Mouse (Mus musculus) myocyte (in vitro differentiated cells): ENCODE measurements at regions not wholly inside any gene's neighbourhood (a gene's known extent, or its start where the extent isn't known, plus 50 kb on each side); places are given as distances from the start of the nearest gene placed in this dataset.

ENCODE experiments used
- H3K27me3 ChIP-seq: one replicate; pipeline ENCODE4 v1.6.1; 2011; ENCODE audit not compliant: control insufficient read depth, insufficient read depth, insufficient read length
- H3K36me3 ChIP-seq: one replicate; pipeline ENCODE4 v1.6.1; 2011; ENCODE audit not compliant: control insufficient read depth, insufficient read depth
- H3K4me2 ChIP-seq: one replicate; pipeline ENCODE4 v1.6.1; 2011; ENCODE audit warnings: low read depth, control low read depth
- H3K4me3 ChIP-seq: one replicate; pipeline ENCODE4 v1.5.1; 2011; ENCODE audit warnings: mild to moderate bottlenecking, control low read depth, moderate library complexity
- H3K79me2 ChIP-seq: one replicate; pipeline ENCODE4 v1.6.1; 2011; ENCODE audit not compliant: control insufficient read depth, insufficient read depth
- H3ac ChIP-seq: one replicate; pipeline ENCODE4 v1.6.1; 2011; ENCODE audit not compliant: control insufficient read depth, insufficient read length
- CEBPB ChIP-seq: IDR thresholded peaks from 2 replicates; pipeline ENCODE4 v1.6.1; 2011; ENCODE audit warnings: mild to moderate bottlenecking, moderate library complexity; ENCODE audit not compliant: poor library complexity, insufficient read depth, severe bottlenecking
- E2F4 ChIP-seq: IDR thresholded peaks from one replicate; pipeline ENCODE4 v1.6.1; 2011; ENCODE audit warnings: mild to moderate bottlenecking, control low read depth, moderate library complexity; ENCODE audit not compliant: insufficient read depth
- MAX ChIP-seq: IDR thresholded peaks from one replicate; pipeline ENCODE4 v1.6.1; 2011; ENCODE audit warnings: low read depth, mild to moderate bottlenecking, control low read depth
- MYOD1 ChIP-seq, 3 experiments: IDR thresholded peaks; one replicate each; pipeline ENCODE4 v1.6.1; 2011; ENCODE audit warnings: control low read depth in 2 of 3, low read depth in 2 of 3, mild to moderate bottlenecking in 2 of 3, moderate library complexity in 1 of 3; ENCODE audit not compliant: insufficient read length in 2 of 3, control insufficient read depth in 1 of 3
- MYOG ChIP-seq, 3 experiments: IDR thresholded peaks; one replicate each; pipeline ENCODE4 v1.6.1; 2011; ENCODE audit warnings: control low read depth in 2 of 3, low read depth in 2 of 3, mild to moderate bottlenecking in 2 of 3; ENCODE audit not compliant: insufficient read length in 2 of 3, control insufficient read depth in 1 of 3, insufficient read depth in 1 of 3
- POLR2A ChIP-seq: IDR thresholded peaks from one replicate; pipeline ENCODE4 v1.6.1; 2011; ENCODE audit warnings: low read depth, mild to moderate bottlenecking, control low read depth, moderate library complexity; ENCODE audit not compliant: insufficient read length
- POLR2AphosphoS2 ChIP-seq: IDR thresholded peaks from one replicate; pipeline ENCODE4 v1.6.1; 2011; ENCODE audit warnings: low read depth, control low read depth; ENCODE audit not compliant: insufficient read length
- REST ChIP-seq: IDR thresholded peaks from one replicate; pipeline ENCODE4 v1.6.1; 2011; ENCODE audit warnings: mild to moderate bottlenecking, control low read depth, moderate library complexity; ENCODE audit not compliant: insufficient read depth, insufficient read length
- SRF ChIP-seq: IDR thresholded peaks from one replicate; pipeline ENCODE4 v1.6.1; 2011; ENCODE audit warnings: low read depth; ENCODE audit not compliant: control insufficient read depth, insufficient read length
- TCF12 ChIP-seq: IDR thresholded peaks from one replicate; pipeline ENCODE4 v1.6.1; 2011; ENCODE audit warnings: mild to moderate bottlenecking, control low read depth; ENCODE audit not compliant: poor library complexity, insufficient read depth, severe bottlenecking
- TCF3 ChIP-seq: IDR thresholded peaks from one replicate; pipeline ENCODE4 v1.6.1; 2011; ENCODE audit warnings: low read depth, control low read depth; ENCODE audit not compliant: insufficient read length
- USF1 ChIP-seq: IDR thresholded peaks from one replicate; pipeline ENCODE4 v1.6.1; 2011; ENCODE audit warnings: low read depth, mild to moderate bottlenecking, control low read depth, moderate library complexity

- Histone ChIP-seq H3ac (no peak overlapping the region), H3K36me3 (no peaks in the 10 kb centered on the region), H3K79me2 (no peaks in the 10 kb centered on the region), H3K4me2 (no peak overlapping the region), H3K27me3 (no peaks in the 10 kb centered on the region), H3K4me3 (no peak overlapping the region)
- TF ChIP-seq POLR2AphosphoS2 = no peak
- TF ChIP-seq USF1 = no peak
- TF ChIP-seq TCF3 = no peak
- TF ChIP-seq POLR2A = no peak
- TF ChIP-seq SRF = no peak
- no peak for TF ChIP-seq MYOD1 (IDR thresholded peaks at IDR 0.05; ENCODE audit: control insufficient read depth in 1 of 3, insufficient read length in 2 of 3, low read depth in 2 of 3)
- no peak for TF ChIP-seq E2F4
- TF ChIP-seq REST = no peak
- no peak for TF ChIP-seq MAX
- TF ChIP-seq TCF12 = no peak
- no peak for TF ChIP-seq CEBPB
- no peak for TF ChIP-seq MYOG (IDR thresholded peaks at IDR 0.05; ENCODE audit: control insufficient read depth in 1 of 3, insufficient read depth in 1 of 3, insufficient read length in 2 of 3, low read depth in 2 of 3)
Observed at GRCm38 (mm10) chr11:117538732-117539131, 54.6 kb downstream of the Gm11733 start.

DNA sequence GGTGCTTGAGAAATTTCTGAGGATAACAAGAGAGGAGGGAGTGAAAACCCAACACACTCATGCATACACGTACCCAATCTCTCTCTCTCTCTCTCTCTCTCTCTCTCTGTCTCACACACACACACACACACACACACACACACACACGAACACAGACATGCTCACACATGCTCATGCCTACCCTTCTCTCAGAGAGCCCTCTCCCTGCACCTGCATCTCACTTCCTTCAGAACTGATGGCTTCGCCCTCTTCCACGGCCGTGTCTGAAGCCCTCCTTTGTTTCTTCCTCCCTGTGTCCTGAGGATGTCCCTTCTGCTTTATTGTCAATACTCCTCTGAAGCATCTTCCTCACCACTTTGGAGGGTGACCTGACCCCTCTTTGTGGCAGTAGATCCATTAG, 56.4 kb downstream of the Gm11733 start:
- no peaks in the 10 kb centered on the region for H3K36me3 ChIP-seq
- TF ChIP-seq POLR2A (no peak), POLR2AphosphoS2 (no peak), USF1 (no peak), CEBPB (no peak), E2F4 (no peak)
- H3K4me3 ChIP-seq = no peak overlapping the region
- H3K27me3 ChIP-seq = no peaks in the 10 kb centered on the region
- H3K79me2 ChIP-seq = no peaks in the 10 kb centered on the region
- H3ac ChIP-seq = no peak overlapping the region
- no peak overlapping the region for H3K4me2 ChIP-seq

GRCm38 (mm10) chr11:117541205-117541884, 57.2 kb downstream of the Gm11733 start:
- H3K4me3 ChIP-seq = no peak overlapping the region
- no peaks in the 10 kb centered on the region for H3K36me3 ChIP-seq
- no peaks in the 10 kb centered on the region for H3K79me2 ChIP-seq
- no peak for TF ChIP-seq POLR2AphosphoS2
- no peak for TF ChIP-seq TCF12
- no peak for TF ChIP-seq MYOG (IDR thresholded peaks at IDR 0.05; ENCODE audit: control insufficient read depth in 1 of 3, insufficient read depth in 1 of 3, insufficient read length in 2 of 3, low read depth in 2 of 3)
- TF ChIP-seq USF1 = no peak
- no peak for TF ChIP-seq TCF3
- TF ChIP-seq MYOD1 (IDR thresholded peaks at IDR 0.05; ENCODE audit: control insufficient read depth in 1 of 3, insufficient read length in 2 of 3, low read depth in 2 of 3) = no peak
- TF ChIP-seq E2F4 = no peak
- TF ChIP-seq REST = no peak
- no peak overlapping the region for H3ac ChIP-seq
- no peak overlapping the region for H3K4me2 ChIP-seq
- H3K27me3 ChIP-seq = no peaks in the 10 kb centered on the region

- no peak overlapping the region for H3K4me3 ChIP-seq
- no peak overlapping the region for H3K4me2 ChIP-seq
- TF ChIP-seq POLR2AphosphoS2 (no peak), TCF12 (no peak), E2F4 (no peak), TCF3 (no peak), MYOD1 (IDR thresholded peaks at IDR 0.05; ENCODE audit: control insufficient read depth in 1 of 3, insufficient read length in 2 of 3, low read depth in 2 of 3) (peak in 1 of 3 experiments; percentile 57), MYOG (IDR thresholded peaks at IDR 0.05; ENCODE audit: control insufficient read depth in 1 of 3, insufficient read depth in 1 of 3, insufficient read length in 2 of 3, low read depth in 2 of 3) (peak in 1 of 3 experiments; percentile 40), USF1 (no peak)
- no peak overlapping the region for H3ac ChIP-seq
- H3K79me2 ChIP-seq = no peaks in the 10 kb centered on the region
- H3K36me3 ChIP-seq = no peaks in the 10 kb centered on the region
- H3K27me3 ChIP-seq = no peaks in the 10 kb centered on the region
Observed at GRCm38 (mm10) chr11:117543191-117543590, 59.0 kb downstream of the Gm11733 start.

- no peak overlapping the region for H3K4me2 ChIP-seq
- H3K27me3 ChIP-seq = no peaks in the 10 kb centered on the region
- no peaks in the 10 kb centered on the region for H3K79me2 ChIP-seq
- H3K36me3 ChIP-seq = no peaks in the 10 kb centered on the region
- H3K4me3 ChIP-seq = no peak overlapping the region
- TF ChIP-seq TCF12 (no peak), CEBPB (no peak), MYOD1 (IDR thresholded peaks at IDR 0.05; ENCODE audit: control insufficient read depth in 1 of 3, insufficient read length in 2 of 3, low read depth in 2 of 3) (no peak), POLR2A (no peak), MAX (no peak), MYOG (IDR thresholded peaks at IDR 0.05; ENCODE audit: control insufficient read depth in 1 of 3, insufficient read depth in 1 of 3, insufficient read length in 2 of 3, low read depth in 2 of 3) (no peak), POLR2AphosphoS2 (no peak), TCF3 (no peak), SRF (no peak), REST (no peak), E2F4 (no peak), USF1 (no peak)
- H3ac ChIP-seq = no peak overlapping the region
Observed at GRCm38 (mm10) chr11:117544507-117544906, 60.3 kb downstream of the Gm11733 start.
